Mouse (Mus musculus): ENCODE measurements at regions not wholly inside any gene's neighbourhood (a gene's known extent, or its start where the extent isn't known, plus 50 kb on each side); places are given as distances from the start of the nearest gene placed in this dataset.

DNA sequence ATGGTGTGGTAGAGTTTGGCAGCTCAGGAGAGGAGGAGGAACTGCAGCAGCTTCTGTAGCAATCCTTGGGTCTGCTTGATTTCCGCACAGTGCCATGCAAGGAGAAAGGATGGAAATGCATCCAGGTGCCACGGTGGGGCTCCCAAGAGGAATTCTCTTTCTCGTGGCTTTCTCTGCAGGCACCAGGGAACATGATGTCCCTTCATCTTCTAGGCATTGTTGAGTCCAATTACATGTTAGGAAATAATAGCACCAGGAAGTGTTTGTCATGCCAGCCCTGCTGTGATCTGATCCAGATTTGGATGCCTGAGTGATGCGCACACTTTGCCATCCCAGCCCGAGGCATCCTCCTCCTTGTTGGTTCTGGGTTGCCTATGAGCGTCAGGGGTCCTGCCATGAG is 72.6 kb upstream of the Agap1 start:
- DNase-seq (ENCODE audit: low read depth), result no peak

DNA sequence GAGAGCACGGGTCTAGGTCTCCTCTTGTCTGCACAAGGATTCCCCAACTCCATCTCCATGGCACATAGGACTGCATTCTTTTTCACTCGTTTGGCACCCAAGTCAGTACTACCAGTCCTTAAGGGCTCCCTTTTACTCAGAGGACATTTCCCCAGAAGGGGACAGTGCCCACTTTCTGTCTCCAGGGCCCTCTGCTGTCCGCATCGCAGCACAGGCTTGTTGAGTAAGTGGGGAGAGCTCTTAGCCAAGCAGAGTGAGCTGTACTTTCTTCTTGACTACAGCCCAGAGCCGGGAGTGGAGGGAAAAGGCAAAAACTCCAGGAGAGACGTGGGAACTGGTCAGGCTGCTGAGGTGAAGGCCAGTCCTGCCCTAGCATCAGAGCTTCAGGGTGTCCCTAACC is 69.5 kb upstream of the Agap1 start:
- no peak for DNase-seq (ENCODE audit: low read depth)

DNA sequence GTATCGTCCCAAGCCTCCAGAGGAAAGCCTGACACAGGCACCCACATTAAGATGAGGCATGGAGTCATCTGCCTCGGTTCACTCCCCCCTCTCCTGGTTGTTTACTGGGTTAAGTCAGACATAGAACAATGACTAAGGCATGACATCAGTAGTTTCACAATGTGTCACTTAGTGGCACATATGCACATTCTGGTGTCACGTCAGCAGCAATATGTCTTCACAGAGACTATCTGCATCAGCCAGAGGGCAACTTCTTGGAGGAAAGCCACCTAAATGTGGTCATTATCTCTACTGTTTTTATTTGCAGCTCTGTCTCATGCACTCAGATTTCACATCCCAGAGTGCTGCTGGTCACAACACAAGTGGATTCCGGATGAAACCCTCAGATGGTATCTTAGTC is 61.9 kb upstream of the Agap1 start:
- no peak for DNase-seq (ENCODE audit: low read depth)

DNA sequence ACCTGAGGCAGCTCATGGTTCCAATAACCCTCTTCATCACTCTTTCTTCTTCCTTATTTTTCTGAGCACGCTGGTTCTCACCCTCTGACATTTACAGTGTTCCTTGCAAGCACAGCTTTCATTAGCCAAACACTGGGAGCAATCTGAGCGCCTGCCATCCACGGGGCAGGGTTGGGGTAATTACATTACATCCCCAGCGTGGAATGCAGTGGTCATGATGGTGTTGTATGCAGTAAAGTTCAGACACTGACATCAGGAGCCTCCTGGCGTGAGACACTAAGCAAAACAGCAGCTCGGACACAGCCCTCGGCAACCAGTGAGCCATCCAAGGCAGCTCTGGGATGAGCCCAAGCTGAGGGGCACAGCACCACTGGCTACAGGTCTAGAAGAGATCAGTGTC is 60.1 kb upstream of the Agap1 start:
- no peak for DNase-seq (ENCODE audit: low read depth)

DNA sequence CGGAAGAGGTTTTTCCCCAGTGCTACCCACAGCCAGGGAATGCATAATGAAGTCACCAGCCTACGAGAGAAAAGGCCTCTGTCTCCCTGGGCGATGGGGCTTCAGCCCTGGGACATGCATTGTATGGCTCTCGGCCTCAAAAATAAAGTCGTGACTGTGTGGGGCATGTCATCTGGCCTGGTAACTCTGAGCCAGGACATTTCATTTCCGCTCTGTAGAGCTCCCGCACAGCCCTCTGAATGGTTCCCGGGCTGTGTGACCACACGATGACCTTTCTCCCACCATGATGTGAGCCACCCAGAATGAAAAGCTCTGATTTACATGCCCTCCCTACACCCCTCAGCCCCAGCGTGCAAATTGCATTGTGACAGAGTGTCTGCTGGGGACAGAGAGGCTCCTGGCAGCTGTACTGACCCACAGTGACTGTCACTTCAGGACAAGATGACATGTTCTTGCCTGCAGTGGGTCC is 53.8 kb upstream of the Agap1 start:
- no peak for DNase-seq (ENCODE audit: low read depth)

DNA sequence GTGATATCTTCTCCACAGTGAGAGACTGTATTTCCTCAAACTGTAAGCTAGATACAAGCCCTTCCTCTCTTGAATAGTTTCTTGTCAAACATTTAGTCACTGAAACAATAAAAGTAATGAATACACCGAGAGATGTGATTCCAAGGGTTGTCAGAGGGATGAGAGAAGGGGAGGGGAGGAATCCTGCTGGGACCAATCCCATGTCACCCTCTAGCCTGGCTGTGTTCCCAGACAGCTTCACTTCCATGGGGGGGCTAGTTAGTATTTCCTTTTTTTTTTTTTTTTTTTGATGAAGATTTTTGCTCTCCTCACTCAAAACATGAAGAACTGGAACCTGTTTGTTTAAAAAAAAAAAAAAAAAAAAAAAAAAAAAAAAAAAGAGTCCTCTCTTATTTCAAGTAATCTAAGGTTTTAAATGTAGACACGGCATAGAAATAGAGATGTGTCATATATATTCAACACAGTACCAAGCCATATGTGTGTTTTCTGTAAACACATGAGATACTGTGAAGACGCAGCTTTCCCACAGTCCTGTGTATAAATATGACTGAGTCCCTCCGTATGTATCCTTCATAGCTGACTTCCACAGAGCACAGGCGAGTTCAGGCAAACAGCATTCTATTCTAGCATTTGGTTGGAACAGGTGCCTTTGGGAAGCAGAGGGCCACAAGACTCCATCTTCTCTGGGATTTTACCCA is 51.9 kb upstream of the Agap1 start:
- no peak for DNase-seq (ENCODE audit: low read depth)

DNA sequence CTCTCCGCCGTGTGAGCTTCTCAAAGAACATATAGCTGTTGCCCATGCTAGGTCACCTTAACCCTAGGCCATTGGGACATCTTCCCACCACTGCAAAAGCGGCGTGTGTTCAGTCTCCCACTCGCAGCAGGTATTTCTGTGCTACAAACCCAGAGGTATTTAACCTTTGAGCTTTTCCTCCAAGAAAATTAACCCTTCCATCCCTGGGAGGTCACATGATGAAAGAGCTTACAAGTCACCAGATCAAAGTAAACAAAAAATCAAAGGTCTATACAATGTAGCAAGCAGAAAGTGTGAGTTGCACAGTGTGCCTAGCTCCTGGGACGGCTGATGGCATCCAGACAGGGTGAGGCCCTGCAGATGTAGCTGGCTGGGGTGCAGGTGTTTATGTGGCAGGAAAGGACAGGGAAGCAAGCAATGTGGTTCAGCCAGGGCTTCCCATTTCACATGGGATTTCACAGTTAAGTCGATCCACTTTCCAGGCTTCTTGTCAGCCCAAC is 51.0 kb upstream of the Agap1 start:
- no peak for DNase-seq (ENCODE audit: low read depth)

Measured in c-Kit-positive CD71-positive TER-119-negative erythroid progenitor cells, embryonic 14.5 days (primary cell).